Mouse (Mus musculus): ENCODE measurements around the gene 4931400O07Rik.

DNA sequence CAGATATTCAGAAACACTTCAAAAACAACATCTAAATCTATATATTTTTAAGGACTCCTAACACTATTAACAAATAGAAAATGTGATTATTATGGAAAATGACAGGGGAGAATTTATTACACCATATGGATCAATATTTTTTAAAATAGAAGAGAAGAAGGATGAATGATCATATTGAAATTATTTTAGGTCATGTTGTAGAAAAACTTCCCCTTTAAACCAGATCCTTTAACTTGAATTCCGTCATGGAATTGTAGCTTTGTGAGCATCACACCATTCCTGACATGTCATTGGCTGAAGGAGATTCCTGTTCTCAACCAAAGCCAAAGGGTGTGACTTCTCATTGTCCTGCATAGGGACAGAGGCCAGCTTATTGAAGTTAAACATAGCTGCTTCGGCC, at the start of gene 4931400O07Rik:
- no peak for TF ChIP-seq POLR2A (IDR thresholded peaks at IDR 0.05; ENCODE audit: low read depth, low read length)
- TF ChIP-seq CTCF (IDR thresholded peaks at IDR 0.05; ENCODE audit: extremely low read depth, insufficient read length, insufficient replicate concordance, low read depth, low read length), result no peak

Measured in small intestine, adult 2 months (tissue).